Mouse (Mus musculus) cerebellum, adult 2 months (tissue): ENCODE measurements around the gene Asb16.

Experiments used
- CTCF ChIP-seq: fragments of 200-500 bp; IDR thresholded peaks from 2 replicates; pipeline ENCODE4 v1.5.1; 2011; ENCODE audit warnings: low read depth, mild to moderate bottlenecking, control low read depth, low read length, moderate library complexity, borderline replicate concordance; ENCODE audit not compliant: insufficient read depth
- POLR2A ChIP-seq: fragments of 200-500 bp; IDR thresholded peaks from 2 replicates; pipeline ENCODE4 v1.6.1; 2011; ENCODE audit warnings: low read length, control low read depth, borderline replicate concordance; ENCODE audit not compliant: insufficient read depth

DNA sequence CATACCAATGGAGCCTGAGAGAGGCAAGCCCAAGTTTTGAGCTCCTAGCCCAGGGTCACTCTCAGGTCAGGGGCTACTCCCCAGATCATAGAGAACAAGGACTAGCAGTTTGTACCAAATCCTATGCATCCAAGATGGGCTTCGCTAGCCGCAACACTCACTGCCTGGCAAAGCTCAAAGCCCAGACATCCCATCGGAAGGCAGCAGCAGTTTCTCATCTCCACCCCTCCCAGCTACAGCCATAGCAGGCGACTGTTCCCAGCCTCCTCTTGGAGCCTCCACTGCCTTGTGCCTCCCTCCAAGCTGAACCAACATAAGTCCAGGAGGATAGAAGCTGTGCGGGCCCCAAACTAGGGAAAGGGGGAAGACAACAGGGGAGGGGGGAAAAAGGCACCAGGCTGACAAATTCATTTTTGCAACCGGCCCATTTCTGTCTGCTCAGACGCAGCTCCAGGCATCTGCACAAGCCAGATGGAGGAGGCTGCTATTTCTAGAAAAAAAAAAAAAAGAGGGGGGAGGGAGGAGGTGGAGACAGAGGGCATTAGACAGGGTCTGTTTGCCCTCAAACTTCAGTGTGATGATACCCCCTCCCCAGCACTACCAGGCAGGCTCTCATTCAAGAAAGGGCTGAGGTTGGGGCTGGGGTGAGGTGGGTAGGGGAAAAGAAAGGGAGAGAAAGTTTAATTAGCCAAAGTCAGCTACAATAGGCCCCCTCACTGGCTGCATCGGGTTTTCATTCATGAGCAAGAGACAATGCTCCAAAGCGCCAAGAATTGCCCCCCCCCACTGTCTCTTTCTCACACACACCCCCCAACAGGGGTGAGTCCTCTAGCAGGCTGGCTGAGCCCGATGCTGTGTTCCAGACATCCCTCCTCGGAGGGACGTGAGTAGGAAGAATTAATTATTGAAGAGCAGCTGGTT lies 41.0 kb upstream of the Asb16 start:
- no peak for TF ChIP-seq POLR2A
- no peak for TF ChIP-seq CTCF
